Mouse (Mus musculus): Measurements from ENCODE around the gene Tma7.

Gene Tma7

GRCm38 (mm10) chr9:109060184-109060897, 22.0 kb downstream of the Tma7 start:
- DNase-seq, result peak; percentile 35

DNA sequence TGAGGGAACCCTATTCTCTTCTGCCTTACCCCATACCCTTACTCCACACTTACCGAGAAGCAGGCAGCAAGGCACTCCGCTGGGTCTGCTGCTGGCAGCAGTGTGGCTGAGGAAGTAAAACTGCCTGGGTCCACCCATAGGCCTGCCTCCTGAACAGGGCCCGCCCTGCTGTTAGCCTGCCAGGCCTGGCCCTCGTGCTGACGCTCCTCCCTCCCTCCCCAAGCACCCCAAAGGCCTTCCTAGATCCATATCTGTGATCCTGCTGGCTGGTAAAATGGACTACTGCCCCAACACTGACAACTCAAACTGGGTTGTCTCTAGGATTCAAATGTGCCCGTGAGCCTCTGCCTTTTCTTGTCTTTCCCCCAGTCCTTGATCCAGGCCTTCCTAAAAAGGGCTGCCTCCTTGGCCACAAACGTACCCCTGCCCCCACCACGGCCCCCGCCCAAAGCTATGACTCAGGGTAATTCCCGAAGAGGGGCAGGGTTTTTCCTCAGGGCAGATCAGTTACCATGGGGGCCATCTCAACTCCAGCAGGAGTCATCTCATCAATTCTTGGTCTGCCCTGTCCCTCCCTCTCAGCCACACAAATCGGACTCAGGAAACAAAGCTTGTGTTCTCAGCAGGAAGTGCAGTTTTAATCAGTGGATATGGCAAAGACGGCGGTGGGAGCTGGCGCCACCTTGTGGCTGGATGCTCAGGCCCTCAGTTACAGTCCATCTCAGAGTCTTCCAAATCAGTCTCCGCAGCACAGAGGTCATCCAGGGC, 23.1 kb downstream of the Tma7 start, which contains the start of gene Trex1:
Gene Trex1, minus strand, starts transcription at position 599 of the 768 bp plus-strand sequence.
- DNase-seq, result peak; percentile 94

DNA sequence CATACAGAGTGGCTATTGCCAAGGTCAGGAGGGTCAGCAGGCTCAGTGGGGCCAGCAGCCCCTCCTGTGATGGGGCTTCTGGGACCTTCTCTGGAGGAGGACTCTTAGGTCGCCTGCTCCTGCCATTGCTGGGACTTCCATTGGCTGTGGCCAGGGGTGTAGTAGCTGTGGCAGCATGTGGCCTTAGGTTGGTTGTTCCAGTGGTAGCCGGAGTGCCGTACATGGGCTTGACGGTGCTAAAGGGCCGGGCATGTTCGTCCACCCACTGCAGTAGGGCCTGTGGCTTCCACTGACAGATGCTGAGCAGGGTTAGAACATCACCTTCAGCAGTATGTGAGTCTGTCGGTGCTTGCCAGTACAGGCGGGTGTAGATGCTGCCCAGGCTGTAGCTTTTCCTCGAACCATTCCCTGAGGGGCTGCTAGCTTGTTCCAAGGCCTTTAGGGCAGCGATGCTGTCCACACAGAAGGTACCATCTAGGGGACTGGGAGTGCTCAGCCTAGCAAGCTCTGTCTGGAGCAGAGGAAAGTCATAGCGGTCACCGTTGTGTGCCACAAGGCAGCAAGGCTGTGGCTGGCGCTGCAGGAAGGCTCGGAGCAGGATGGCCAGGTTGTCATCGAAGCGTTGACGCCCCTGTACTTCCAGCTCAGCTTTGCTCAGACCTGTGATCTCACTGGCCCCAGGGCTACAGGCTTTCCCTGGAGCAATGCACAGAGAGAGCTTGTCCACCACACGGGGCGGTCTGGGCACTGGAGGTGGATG, 24.2 kb downstream of the Tma7 start:
- no peak for DNase-seq

DNA sequence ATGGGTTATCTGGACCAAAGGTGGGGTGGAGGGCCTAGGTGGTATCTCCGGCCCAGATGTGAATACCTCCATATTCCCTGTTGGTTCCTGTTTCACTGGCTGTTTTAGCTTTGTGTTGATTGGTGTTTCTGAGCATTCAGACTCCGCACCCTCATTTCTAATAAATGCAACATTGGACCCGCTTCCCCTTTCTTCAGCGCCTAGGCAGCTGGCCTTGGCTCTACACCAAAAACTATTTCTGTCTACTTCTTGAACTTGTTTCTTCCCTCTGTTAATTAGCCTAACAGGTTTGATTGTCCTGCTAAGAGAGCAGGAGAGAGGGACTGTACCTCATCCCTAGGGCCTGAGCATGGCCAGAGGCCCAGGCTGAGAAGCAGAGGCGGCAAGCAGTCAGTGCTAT, 24.8 kb downstream of the Tma7 start:
- DNase-seq, result no peak

- no peak for DNase-seq
Measured at GRCm38 (mm10) chr9:109056916-109057315, 25.5 kb downstream of the Tma7 start.

- DNase-seq, result no peak
Measured at GRCm38 (mm10) chr9:109056081-109056690, 26.2 kb downstream of the Tma7 start.

DNA sequence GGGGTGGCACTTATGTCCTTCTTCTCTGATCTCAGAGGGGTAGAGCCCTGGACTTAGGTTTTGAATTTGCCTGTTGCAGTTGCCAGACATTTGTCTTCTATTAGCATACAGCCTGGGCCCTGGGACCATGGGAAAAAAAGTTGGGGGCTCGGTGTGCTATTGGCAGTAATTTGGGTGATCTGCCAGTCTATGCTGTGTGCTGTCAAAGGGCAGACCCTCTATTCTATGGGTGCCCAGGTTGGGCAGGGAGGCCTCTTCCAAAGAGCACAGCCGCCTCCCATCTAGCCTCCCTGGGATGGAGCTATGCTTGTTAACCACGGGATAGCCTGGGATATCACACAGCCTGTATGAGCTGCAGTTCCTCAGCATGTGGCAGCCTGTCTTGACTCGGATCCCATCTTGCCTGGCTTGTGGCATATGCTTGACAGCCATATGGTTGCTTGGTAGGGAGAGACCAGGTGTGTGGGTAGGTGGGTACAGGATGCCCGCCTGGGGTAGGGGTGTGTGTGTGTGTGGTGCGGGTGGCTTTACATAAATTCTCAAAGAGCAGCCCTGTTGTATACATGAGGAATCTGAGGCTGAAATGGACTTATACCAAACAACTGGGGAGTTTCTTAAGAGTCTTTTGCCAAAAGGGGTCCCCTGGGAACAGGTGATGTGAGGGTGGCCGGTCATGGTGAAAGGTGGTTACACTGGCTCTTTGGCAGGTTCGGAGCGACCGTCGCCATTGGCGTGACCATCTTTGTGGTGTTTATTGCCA, 26.9 kb downstream of the Tma7 start:
- DNase-seq, result no peak

DNA sequence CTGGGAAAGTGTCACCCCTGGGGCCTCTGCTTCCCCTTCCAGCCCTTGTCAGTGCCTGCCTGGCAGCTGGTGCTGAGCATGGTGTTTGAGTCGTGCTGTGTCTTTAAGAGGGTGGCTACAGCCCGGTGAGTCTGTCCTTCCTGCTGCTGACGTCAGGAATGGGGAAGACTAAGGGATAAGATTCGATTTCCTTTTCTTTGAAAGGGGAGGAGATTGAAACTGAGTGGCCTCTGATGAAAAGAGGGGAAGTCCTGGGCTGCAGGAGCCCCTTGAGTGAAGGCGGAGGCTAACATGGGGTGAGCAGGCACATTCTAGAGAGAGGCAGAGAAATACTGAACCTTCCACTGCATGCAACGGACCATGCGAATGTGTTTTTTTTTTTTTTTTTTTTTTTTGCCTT, 27.7 kb downstream of the Tma7 start:
- DNase-seq, result peak; percentile 79

DNA sequence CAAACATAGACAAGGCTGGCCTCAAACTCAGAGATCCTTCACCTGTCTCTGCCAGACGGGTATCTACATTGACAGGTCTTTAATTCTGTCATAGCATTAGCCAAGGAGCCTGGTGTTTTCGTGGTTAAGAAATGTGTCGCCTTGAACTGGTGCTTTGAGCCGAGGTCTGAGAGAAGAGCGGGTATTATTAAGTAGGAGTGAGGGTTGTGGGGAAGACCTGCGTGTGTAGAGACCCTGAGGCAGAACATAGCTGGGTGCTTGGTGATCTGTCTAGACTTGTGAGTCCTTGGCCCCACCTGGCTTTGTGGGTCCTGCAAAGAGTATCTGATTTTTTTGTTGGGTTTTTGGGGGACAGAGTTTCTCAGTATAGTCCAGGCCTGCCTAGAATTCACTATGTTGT, 28.5 kb downstream of the Tma7 start:
- peak; percentile 3 for DNase-seq

GRCm38 (mm10) chr9:109053366-109053765, 29.0 kb downstream of the Tma7 start:
- peak; percentile 5 for DNase-seq

GRCm38 (mm10) chr9:109052490-109053260, 29.7 kb downstream of the Tma7 start:
- DNase-seq, result peak; percentile 5

DNA sequence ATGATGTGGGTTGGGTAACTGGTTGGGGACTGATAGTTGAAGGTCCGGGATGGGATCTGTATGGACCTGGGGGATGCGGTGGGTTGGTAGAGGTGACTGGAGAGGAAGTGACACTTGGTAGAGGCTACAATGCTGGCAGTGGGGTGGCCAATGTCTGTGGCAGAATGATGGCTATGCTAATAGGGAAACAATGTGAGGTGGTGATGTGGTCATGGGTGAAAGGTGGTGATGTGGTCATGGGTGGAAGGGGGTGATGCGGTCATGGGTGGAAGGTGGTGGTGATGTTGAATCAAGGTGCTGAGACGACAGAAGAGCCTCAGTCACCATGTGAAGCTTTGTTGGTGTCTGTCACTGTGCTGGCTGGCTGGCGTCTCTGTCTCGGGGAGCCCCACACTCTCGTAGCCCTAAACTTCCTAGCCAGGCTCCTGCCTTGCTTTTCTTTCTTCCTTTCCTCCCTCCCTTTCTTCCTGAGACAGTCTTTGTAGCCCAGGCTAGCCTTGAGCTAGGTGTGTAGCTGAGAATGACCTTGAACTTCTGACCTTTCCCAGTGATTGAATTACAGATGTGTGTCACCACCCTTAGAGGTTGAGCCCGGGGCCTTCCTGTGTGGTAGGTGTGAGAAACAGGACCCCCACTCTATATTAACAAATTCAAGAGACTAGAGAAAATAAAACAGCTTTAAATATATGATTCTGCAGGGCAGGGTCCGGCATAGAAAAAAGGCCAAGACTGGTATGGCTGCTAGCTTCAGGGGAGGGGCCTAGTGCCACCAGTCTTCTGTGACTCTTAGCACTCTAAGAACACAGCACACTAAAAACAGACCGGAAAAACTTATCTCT, 30.5 kb downstream of the Tma7 start:
- DNase-seq, result peak; percentile 4

DNA sequence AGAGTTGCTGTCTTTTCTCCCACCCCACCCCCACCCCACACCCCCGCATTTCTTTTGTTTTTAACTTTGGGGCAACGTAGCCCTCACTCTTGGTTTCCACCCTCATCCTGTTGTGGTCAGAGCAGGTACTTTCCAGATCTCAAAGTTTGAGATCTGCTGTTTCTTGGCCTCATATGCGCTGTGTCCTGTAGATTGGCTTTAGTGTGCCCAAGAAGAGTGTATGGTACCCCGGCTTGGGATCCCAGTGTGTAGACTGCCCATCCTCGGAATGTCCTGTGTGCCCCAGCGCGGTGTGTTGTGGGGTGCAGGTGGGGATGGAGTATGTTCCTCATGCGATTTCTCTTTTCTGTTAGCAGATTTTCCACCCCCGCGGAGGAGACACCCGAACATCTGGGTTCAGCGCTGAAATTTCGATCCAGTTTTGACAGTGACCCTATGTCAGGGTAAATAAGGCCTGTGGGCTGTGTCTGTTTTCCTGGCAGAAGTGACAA, 31.3 kb downstream of the Tma7 start:
- peak; percentile 5 for DNase-seq

DNA sequence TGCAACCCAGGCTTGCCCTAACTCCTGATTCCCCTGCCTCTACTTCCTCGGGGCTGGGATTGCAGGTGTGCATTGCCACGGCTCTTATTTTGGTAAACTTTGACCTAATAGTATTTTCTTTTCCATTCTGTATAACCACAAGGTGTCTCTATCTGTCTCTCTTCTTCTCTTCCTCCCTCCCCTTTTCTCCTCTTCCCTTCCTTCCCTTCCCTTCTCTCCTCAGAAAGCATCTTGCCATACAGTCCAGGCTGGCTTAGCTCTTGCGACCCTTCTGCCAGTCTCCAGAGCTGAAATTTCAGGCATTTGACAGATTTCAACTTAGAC, 31.8 kb downstream of the Tma7 start:
- DNase-seq, result no peak

DNA sequence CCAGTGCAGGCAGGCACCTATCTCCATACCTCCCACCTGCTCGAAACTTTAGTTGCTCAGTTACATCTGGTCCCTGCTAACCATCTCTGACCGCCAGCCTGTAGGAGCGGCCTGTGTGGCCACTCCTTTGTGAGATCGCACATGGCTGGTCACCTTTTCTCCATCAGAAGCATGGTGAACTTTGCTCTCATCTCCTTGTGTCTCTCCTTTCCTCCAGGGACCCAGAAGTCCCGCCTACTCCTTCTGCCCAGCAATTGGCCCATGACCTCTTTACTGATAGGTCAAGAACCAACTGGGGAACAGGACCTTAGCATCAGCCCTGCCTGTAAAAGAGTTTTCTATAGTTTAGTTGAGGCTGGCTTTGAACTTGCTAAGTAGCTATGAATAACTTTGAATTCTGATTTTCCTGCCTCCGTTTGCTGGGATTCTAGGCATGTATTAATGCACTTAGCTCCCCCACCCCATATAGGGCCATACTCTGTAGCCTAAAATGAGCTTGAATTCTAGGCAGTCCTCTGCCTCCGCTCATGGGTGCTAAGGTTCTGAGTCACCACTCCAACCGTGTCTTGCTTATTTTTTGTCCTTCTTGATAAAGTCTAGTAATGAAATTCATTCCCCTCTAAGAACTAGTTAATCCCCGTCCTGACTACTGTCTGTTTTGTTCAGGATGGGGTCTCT, 32.3 kb downstream of the Tma7 start:
- DNase-seq, result peak; percentile 5

DNA sequence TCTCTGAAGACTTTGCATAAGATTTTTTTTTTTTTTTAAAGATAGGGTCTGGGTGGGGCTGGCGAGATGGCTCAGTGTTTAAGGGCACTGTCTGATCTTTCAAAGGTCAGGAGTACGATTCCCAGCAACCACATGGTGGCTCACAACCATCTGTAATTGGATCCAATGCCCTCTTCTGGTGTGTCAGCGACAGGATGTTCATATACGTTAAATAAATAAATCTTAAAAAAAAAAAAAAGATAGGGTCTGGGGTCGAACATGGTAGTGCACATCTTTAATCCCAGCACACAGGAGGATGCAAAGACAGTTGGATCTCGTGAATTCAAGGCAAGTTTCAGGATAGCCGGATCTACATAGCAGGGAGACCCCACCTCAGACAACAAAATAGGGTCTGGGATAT, 33.1 kb downstream of the Tma7 start:
- DNase-seq, result no peak

- peak; percentile 70 for DNase-seq
Measured at GRCm38 (mm10) chr9:109046306-109046705, 36.1 kb downstream of the Tma7 start.

GRCm38 (mm10) chr9:109041351-109041750, 41.0 kb downstream of the Tma7 start:
- DNase-seq, result peak; percentile 26

DNA sequence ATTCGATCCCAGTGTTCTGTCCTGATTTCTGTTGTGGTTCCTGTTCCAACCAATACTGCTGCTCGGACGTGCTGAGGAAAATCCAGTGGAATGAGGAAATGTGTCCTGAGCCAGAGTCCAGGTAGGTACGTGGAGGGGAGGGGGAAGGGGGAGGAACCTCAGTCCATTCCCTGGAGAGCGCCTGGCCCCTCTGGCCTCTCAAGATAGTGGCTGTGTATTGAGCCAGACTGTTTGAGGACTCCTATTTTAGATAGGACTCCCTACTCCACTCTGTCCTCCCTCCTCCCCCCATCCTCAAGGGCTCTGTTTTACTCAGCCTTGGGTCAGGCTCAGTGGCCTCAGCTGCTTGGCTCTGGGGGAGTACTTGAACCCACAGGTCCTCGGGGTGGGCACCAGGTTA, 41.5 kb downstream of the Tma7 start:
- DNase-seq, result peak; percentile 61

- DNase-seq, result peak; percentile 19
Measured at GRCm38 (mm10) chr9:109040216-109040615, 42.2 kb downstream of the Tma7 start.
